Mouse (Mus musculus) layer of hippocampus, adult 2 months (tissue): Measurements from ENCODE around the gene Cldn18. TPM values are rescaled to one million over a fixed set of nuclear protein-coding genes. Genes with fewer than 3 reads are reported as not detected.

Source experiments
- DNase-seq, 2 experiments: peaks; one replicate each; pipeline ENCODE4 v3.0.0; 2022; ENCODE audit warnings: low spot score in 2 of 2
- H3K27ac ChIP-seq: fragments of 200-600 bp; 2 replicates; pipeline ENCODE4 v1.8.1; 2022
- H3K4me3 ChIP-seq: fragments of 200-600 bp; 2 replicates; pipeline ENCODE4 v1.8.1; 2022; ENCODE audit warnings: mild to moderate bottlenecking
- CTCF ChIP-seq: fragments of 200-600 bp; conservative IDR thresholded peaks from 2 replicates; pipeline ENCODE4 v1.8.1; 2022; ENCODE audit warnings: antibody characterized with exemption, mild to moderate bottlenecking, moderate library complexity
- total RNA-seq, 2 experiments: library from RNA; stranded (reverse); gene quantifications; 2 replicates each; pipeline ENCODE4 v1.2.3; 2021

Cldn18 gene
- total RNA-seq, 2 experiments from 2014 or later, result not detected

DNA sequence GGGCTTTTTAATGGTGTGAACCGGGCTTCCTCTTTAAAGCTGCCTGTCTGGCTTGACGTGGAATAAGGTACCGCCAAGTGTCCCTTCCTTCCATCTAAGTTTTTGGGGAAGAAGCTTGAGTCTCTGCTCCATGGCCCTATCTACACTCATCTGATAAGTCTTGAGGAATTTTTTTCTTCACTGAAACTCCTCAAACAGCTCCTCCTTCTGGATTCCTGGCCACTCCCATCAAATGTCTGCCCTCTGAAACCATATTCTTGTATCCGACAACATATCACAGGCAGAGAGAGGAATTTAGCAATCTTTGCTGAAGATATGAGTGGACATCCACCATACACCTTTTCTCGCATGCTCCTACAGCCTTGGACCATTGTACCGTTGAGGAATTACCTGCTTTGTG is 10.8 kb downstream of the Cldn18 start:
- Histone ChIP-seq H3K4me3 (no peak overlapping the region), H3K27ac (no peak overlapping the region)
- no peak for TF ChIP-seq CTCF
- no peak for DNase-seq

DNA sequence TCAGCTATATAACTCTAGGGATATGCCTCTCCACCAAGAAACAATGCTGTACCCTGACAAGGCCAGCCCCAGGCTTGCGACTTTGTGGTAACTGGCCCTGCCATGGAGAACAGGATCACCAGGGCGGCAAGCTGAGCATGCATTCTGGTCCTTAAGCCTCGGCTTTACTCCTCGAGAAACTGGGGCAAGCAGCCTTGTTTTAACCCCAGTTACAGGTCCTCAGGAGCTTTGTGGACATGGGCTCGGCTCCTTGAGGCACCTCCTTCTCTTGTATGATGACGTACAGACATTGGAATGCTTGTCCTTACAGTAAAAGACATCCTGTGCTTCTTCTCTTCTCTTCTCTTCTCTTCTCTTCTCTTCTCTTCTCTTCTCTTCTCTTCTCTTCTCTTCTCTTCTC is 13.4 kb downstream of the Cldn18 start:
- DNase-seq, result no peak
- no peak for TF ChIP-seq CTCF
- Histone ChIP-seq H3K4me3 (no peak overlapping the region), H3K27ac (no peak overlapping the region)

DNA sequence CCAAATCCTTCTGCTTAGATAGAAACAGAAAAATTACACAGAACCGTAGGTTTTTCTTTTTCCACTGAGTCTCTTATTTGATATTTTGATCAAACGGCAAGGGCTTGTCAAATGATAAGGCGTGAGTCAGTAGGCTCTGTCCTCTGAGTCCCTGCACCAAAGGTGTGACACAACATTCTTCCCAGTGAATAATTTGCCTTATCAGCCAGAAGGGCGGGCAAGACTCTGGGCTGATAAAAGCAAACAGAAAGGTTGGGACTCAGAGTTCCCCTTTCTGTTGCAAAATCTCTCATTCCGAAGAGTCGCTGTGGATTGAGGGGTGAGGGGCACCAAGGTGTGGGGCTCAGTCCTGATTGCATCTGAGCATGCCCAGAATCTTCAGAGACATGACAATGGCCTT is 14.9 kb downstream of the Cldn18 start:
- Histone ChIP-seq H3K4me3 (no peak overlapping the region), H3K27ac (no peak overlapping the region)
- no peak for DNase-seq
- no peak for TF ChIP-seq CTCF

DNA sequence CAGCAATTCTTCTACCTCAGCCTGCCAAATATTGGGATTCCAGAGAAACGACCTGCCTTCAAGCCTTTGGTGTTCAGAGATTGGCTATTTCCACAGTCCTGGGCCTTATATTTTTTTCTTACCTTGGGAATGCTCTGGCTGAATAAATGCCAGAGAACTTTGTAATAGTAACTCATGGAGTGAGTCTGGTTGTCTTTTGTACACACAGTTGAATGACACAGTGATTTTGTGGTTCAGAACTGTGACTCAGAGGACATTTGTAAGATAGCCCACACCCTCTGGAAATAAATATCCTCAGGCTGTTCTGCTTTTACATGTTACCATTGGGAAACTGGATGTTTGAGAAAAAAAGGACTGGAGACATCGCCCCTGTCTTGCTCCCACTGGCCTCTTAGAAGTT is 15.9 kb downstream of the Cldn18 start:
- no peak for DNase-seq
- no peak overlapping the region for H3K4me3 ChIP-seq
- H3K27ac ChIP-seq, result no peak overlapping the region
- no peak for TF ChIP-seq CTCF

DNA sequence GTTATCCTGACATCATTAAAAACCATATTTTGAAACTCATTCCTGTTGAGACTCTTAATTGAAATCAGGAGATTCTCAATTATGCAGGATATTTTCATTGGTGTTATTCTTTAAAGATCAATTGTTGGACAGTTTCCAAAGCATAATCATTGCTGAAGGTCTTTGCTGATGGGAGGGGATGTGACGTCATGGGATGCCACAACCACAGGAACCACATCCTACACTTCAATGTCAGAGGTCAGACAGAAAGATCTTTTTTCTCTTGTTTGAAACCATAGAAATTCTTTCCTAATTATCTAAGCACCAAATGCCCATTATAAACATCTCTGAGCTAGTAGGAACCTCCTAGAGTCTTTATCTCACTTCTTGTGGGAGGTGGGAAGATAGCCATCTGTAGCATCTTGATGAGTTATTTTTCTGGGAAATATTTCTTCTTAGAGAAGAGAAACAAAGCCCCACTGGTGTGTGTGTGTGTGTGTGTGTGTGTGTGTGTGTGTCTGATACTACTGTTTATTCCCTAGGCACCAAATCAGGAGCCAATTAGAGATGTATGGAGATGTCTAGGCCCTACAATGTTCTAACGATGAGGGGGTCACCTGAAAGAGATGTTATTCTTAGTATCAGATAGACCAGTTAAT is 17.2 kb downstream of the Cldn18 start:
- Histone ChIP-seq H3K27ac (no peak overlapping the region), H3K4me3 (no peak overlapping the region)
- DNase-seq, result no peak
- TF ChIP-seq CTCF, result no peak

DNA sequence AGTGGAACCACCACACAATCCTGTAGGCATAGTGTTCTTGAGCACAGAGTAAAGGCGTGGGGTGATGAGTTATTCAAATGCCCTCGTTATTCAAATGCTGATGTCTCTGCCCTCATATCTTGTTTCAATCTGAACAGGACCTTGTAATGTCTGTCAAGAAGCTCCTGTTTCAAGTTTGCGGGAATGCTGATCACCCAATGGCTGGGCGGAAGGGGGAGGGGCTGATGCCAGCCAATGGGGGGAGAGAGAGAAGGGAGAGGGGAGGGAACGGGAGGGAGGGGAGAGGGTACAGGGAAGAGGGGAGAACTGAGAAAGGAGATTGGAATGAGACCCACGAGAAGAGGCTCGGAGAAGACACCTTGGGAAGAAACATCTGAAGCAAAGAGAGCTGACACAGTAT is 22.1 kb downstream of the Cldn18 start:
- TF ChIP-seq CTCF, result no peak
- no peak overlapping the region for H3K4me3 ChIP-seq
- DNase-seq, result no peak
- H3K27ac ChIP-seq, result no peak overlapping the region

DNA sequence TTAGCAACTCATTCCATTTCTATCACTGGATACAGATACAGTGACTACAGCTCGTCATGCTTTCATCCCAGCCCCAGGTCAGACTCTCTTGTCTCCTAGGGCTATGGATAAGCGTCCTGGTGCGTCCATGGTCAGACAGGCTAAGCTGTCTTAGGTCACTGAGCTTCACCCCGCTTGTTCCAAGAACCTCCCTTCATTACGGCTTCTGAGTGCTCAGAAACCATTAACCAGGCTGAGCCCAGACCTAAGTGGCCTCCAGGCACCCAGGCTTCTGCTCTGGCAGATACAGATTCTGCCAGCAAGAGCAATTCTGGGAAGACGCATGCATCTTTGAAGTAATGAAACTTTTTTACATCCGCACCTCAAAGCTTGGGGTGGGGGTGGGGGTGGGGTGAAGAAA is 26.7 kb downstream of the Cldn18 start:
- no peak overlapping the region for H3K4me3 ChIP-seq
- no peak overlapping the region for H3K27ac ChIP-seq
- TF ChIP-seq CTCF, result no peak
- DNase-seq, result no peak

DNA sequence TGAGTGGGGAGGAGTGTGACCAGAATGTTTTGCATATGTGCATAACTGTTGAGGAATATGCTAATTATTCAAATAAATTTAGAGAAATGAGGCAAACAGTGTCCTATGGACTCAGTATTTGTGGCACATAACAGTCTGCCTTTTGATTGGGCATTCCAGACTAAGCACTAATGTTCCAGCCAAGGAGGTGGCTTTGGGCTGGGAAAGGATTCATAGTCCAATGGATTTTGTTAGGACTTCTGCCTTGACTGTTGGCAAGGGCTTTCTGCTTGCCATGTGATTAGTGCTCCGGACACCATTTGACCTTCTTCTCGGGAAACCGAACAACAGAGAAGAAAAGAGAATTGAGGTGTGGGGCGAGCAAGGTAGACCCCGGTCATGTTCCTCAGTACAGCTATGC is 27.3 kb downstream of the Cldn18 start:
- DNase-seq, result no peak
- TF ChIP-seq CTCF, result no peak
- H3K27ac ChIP-seq, result no peak overlapping the region

DNA sequence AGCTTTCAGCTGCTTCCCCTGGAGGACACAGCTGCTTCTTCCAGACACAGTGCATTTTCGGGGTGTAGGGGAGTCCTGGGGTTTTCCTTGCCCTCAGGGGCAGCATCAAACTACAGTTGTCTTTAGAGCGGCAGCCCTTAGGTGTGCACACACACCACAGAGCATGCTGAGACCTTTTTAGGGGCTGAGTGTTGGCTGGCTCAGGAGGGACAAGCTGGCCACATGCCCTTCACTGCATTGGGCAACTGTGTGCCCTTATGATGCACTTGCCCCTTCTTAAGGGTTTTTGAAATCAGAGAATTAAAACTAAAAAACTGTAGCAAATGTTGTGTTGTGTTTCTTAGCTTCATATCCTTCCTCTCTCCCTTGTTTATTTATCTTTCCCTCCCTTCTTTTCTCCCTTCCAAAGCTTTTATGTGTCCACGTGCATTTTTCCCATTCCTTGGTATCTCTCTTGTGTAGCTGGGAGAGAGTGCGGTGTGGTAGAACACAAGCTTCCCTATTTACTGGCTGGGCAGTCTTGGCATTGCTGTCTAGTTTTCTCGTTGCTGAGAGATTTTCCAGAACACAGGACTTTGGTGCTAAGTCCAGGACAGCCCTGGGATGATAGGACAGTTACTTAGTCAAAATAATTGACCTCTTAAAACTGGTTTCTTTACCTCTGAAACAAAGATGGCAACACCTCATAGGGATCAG is 31.4 kb downstream of the Cldn18 start:
- H3K4me3 ChIP-seq, result no peak overlapping the region
- DNase-seq, result no peak
- no peak overlapping the region for H3K27ac ChIP-seq
- TF ChIP-seq CTCF, result no peak

More for the DNA sequence above, 27.3 kb downstream of the Cldn18 start:
- no peak overlapping the region for H3K4me3 ChIP-seq

DNA sequence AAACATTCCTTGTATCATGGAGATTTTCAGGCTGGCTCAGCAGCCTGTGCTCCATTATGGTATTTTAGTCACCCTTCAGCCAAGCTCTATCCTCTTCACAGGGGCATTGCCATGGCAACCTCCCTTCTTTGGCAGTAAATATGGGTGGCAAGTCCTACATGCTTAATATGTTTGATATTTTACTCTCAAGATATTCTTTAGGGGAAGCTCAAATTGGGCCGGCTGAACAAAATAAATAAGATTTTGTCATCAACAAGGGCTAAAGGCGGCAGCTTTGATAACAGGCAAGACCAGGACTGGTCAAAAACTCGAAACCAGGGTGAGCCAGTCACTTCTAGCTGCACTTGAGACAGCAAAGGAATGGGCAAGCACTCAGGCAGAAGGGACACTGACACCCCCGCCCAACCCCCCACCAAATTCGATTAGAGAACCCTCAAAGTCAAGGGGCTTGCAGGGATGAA is 32.0 kb downstream of the Cldn18 start:
- Histone ChIP-seq H3K4me3 (no peak overlapping the region), H3K27ac (no peak overlapping the region)
- peak in 1 of 2 experiments; percentile 56 for DNase-seq
- TF ChIP-seq CTCF, result no peak

DNA sequence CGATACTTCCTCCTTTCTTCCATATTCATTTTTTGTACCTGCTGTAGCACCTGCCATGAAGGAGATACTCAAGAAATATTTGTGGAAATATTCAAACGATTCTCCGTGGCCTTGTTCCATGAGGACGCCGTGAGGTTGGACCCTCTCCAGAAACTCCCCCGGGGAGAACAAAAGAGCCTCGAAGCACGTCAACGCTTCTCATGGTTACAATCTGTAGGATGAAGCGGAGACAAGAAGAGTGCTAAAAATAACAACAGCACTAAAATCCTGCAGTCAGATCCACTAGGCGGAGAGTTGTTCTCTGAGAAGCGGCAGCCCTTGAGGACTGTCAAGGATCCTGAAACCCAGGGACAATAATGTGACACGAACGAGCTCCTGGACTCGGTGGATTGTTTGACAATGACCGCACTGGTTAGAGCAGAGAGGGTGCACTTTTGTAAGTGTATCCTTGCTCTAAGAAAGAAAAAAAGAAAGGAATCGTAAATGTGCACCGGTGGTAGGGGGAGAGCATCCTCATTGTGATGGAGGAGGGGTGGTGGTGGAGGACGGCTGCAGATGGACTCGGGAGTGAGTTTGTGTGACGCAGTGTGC is 35.0 kb downstream of the Cldn18 start:
- peak in 1 of 2 experiments; percentile 41 for DNase-seq
- H3K4me3 ChIP-seq, result peak overlapping the region; percentile 2; the same call in 1 of the 2 replicates
- no peak overlapping the region; the same call in 1 of the 2 replicates for H3K27ac ChIP-seq
- peak; percentile 37 for TF ChIP-seq CTCF

DNA sequence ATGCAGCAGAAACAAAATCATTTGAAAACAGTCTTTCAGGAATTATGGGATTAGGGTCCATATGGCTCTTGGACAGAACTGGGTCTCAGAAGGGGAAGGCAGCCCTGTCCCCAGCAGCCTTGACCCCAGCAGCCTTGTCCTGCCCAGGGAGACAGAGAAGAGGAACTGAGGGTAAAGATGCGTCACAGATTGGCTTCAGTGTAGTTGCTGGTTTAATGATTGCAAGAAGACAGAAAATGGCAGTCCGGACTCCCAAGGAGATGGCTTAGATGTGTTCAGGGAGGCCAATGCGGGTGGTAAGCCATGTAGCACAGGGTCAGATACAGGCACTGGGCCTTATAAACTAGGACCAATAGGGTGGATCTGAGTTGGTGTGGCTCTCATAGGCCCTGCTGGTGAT is 41.4 kb downstream of the Cldn18 start:
- Histone ChIP-seq H3K27ac (no peak overlapping the region), H3K4me3 (no peak overlapping the region)
- DNase-seq, result no peak
- no peak for TF ChIP-seq CTCF

DNA sequence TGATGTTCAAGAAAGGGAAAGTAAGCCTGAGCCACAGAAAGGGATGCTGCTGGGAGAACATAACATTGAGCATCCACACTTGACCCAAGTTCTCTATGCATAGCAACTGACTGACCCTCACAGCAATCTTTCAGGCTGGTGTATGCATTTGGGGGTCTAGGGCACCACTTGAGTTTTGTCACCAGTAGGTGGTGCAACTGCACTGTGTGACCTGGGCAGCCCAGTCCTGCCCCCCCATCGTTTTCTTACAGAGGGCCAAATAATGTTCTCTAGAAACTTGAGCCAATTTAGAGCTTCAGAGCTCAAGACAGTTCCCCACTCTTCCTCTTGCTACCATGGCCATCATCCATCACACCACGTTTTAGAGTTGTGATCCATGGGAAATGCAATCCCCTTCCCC is 45.5 kb downstream of the Cldn18 start:
- no peak for DNase-seq
- H3K4me3 ChIP-seq, result no peak overlapping the region
- peak; percentile 66 for TF ChIP-seq CTCF
- no peak overlapping the region for H3K27ac ChIP-seq

DNA sequence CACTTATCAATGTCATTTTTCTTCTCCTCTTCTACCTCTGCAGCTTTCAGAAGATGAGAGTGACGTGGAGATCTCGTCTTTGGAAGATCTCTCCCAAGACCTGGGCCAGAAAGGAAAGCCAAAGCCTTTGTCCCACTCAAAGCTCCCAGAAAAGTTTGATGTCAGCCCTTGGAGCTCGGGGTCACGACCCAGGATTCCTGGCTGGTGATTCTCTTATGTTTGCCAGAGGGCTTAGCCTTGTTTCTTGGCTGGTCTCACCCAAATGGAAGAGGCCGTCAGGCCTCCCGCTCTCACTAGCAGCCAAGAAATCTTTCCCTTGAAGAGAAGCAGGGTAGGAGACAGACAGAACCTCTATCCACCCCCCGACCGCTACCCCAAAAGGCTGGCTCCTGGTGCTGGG is 49.5 kb downstream of the Cldn18 start:
- no peak for DNase-seq
- H3K27ac ChIP-seq, result no peak overlapping the region
- TF ChIP-seq CTCF, result no peak
- H3K4me3 ChIP-seq, result no peak overlapping the region
